ENCODE assay signal across 8 mouse cellular contexts in the genomic region with DNA sequence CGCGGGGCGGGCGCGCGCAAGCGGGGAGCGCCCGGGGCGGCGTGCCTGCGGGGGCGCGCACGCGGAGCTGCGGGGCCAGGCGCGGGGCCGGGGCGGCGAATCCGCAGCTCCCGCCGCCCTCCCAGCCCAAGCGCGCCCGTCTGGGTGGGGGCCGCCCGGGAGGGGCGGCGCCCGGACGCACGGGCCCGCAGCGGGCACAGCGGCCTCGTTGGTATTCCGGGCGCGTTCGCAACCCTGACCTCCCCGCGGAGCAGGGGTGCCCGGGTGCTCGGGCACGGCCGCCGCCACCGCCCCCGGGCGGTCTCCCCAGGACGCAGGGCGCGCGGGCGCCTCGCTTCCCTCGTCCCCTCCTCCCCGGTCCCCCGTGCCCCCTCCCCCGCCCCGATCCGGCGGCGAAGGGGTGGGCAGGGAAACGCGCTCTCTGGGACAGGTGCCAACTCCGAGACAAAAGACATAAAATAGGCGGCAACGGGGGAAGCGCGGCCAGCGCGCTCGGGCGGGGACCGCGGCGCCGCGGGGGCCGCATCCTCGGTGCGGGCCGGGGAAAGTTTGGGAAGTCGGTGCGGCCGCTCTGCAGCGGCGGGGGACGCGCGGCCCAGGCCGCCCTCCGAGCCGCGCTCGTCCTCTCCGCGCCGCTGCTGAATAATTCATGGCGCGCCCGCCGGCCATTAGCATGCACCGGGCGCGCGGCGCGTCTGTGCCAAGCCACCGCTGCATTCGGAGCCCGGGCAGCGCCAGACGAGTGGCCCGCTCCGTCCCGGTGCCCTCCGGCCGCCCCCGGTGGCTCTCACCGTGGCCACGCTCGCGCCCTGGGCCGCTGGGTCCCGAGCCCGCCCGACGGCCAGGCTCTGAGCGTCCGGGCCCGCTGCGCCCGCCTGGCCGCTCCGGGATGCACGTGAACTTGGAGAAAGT.
DNase-seq lines count a peak whose midpoint lies in the region; ATAC-seq and TF ChIP-seq lines count a peak whose summit lies in the region.

No protein-coding gene starts in this region.

- ATAC-seq in hindbrain, embryonic 16.5 days = peak; percentile 73
- ATAC-seq in megakaryocyte, adult 5-6 weeks (ENCODE audit: poor library complexity, severe bottlenecking) = 0 out of 2 replicates have a peak, but pooled peaks have one; percentile 4
- ATAC-seq in monocyte, adult 5-6 weeks (replicated peaks; ENCODE audit: insufficient number of reproducible peaks, low FRiP score, low TSS enrichment, poor library complexity, severe bottlenecking) = no peak

- peak overlapping the region; percentile 98 for H3K9ac ChIP-seq in hindbrain, embryonic 16.5 days (ENCODE audit: low read depth, low read length)

- WGBS in hindbrain, embryonic 16.5 days = under 1% methylated on average over 85 of the region's 141 CpGs
- under 1% methylated on average over 137 of the region's 141 CpGs for WGBS in small intestine, adult 2 months

- H3K9me3 ChIP-seq in hindbrain, embryonic 16.5 days (ENCODE audit: control insufficient read depth, low read length) = no peaks in the 10 kb centered on the region

- no peak for TF ChIP-seq CTCF in small intestine, adult 2 months (IDR thresholded peaks at IDR 0.05; ENCODE audit: extremely low read depth, insufficient read length, insufficient replicate concordance, low read depth, low read length)

- H3K36me3 ChIP-seq in hindbrain, embryonic 16.5 days (ENCODE audit: control insufficient read depth, insufficient read depth, low read length) = no peaks in the 10 kb centered on the region
- peaks cover 3% of the 10 kb centered on the region; the same call in 1 of the 2 replicates for H3K36me3 ChIP-seq in small intestine, adult 2 months (ENCODE audit: control insufficient read depth, insufficient read depth, low read length)

- H3K4me3 ChIP-seq in hindbrain, embryonic 16.5 days (ENCODE audit: low read length) = peak overlapping the region; percentile 90
- peak overlapping the region; percentile 84 for H3K4me3 ChIP-seq in small intestine, adult 2 months (ENCODE audit: low read depth, low read length)

- peak; percentile 83 for TF ChIP-seq POLR2A in small intestine, adult 2 months (IDR thresholded peaks at IDR 0.05; ENCODE audit: low read depth, low read length)

- peak overlapping the region; percentile 80 for H3K4me2 ChIP-seq in hindbrain, embryonic 16.5 days (ENCODE audit: low read length)

- DNase-seq in ZHBTc4 (ENCODE audit: low read depth, low spot score) = peak; percentile 50
- peak; percentile 81 for DNase-seq in cerebellum, adult 8-10 months
- peak; percentile 78 to 83 for DNase-seq in gastrocnemius, adult 8-10 months (ENCODE audit: low spot score in 2 of 2)
- DNase-seq in left cerebral cortex, postnatal 10 days (ENCODE audit: extremely low spot score in 1 of 2, low spot score in 2 of 2) = peak; percentile 89 to 96

- H3K4me1 ChIP-seq in hindbrain, embryonic 16.5 days (ENCODE audit: control insufficient read depth, insufficient read depth, low read depth, low read length) = peaks cover 31% of the 10 kb centered on the region
- H3K4me1 ChIP-seq in small intestine, adult 2 months (ENCODE audit: control insufficient read depth, insufficient read depth, insufficient read length, low read length) = peaks cover 10% of the 10 kb centered on the region

- intact Hi-C loops in left cerebral cortex, postnatal 10 days (cut with DNase I) = loop anchor here (5.0 kb wide), 1 partner anchor 59 kb away; no protein-coding TSS in a partner anchor

- H3K27ac ChIP-seq in hindbrain, embryonic 16.5 days (ENCODE audit: low read depth, low read length) = peak overlapping the region; percentile 97
- H3K27ac ChIP-seq in small intestine, adult 2 months (ENCODE audit: insufficient read depth, low read depth, low read length) = peak overlapping the region; percentile 99

- H3K27me3 ChIP-seq in hindbrain, embryonic 16.5 days (replicated peaks; ENCODE audit: control insufficient read depth, insufficient read depth, low read length) = peaks cover 3% of the 10 kb centered on the region; the same call in 1 of the 2 replicates
- H3K27me3 ChIP-seq in small intestine, adult 2 months (ENCODE audit: control insufficient read depth, insufficient read depth, low read length) = no peaks in the 10 kb centered on the region
